ENCODE assay signal across 14 mouse cellular contexts in genomic region chr2:156963891-156964290, GRCm38 (mm10). TPM values are rescaled to one million over a fixed set of nuclear protein-coding genes. Genes with fewer than 3 reads are reported as not detected.
DNase-seq lines count a peak whose midpoint lies in the region.
"Had no signal": no experiment of that assay in that cellular context is flagged by ENCODE, and none has a peak within 500 bp of the region (broad histone marks: within the 10 kb centered on the region; RNA-seq: fewer than 3 reads in every experiment).

No protein-coding gene starts in this region.

- peak; percentile 23 for DNase-seq in adrenal gland, postnatal 14 days
- DNase-seq in adrenal gland, postnatal 4 days (ENCODE audit: low spot score in 2 of 2): no peak
- DNase-seq in ovary, adult 18-20 months (ENCODE audit: low spot score): peak; percentile 74
- no peak for DNase-seq in ovary, postnatal 10 days (ENCODE audit: low spot score)
- DNase-seq in testis, postnatal 10 days (ENCODE audit: low spot score): peak; percentile 48
- no peak for DNase-seq in frontal cortex, adult 2 months (ENCODE audit: extremely low spot score in 1 of 2, low spot score in 1 of 2)
- DNase-seq: cerebellum, adult 11 months; cerebellum, adult 2 months; cerebellum, adult 9-11 months; cerebellum, postnatal 25 days; forebrain, postnatal 0 days; gastrocnemius, postnatal 25 days; heart, adult 2 months; heart, postnatal 14 days had no signal

RNA-seq across cellular contexts. Expression of gene Ndrg3, which starts 28.0 kb away (rescaled TPM):
- total RNA-seq in adrenal gland, postnatal 14 days (2021): 53.4 and 64.4 TPM in 2 replicates
- 10 to 100 TPM; 47.2 to 47.9 TPM for total RNA-seq in adrenal gland, postnatal 4 days (2021)
- 439 and 512 TPM in 2 replicates for polyA plus RNA-seq in frontal cortex, adult 2 months (2012; rRNA removed)

RNA-seq across cellular contexts. Expression of gene Dsn1, which starts 43.1 kb away (rescaled TPM):
- total RNA-seq in adrenal gland, postnatal 14 days (2021): 8.3 and 9.2 TPM in 2 replicates
- total RNA-seq in adrenal gland, postnatal 4 days (2021): 10 to 100 TPM; 19.9 to 22.3 TPM
- polyA plus RNA-seq in frontal cortex, adult 2 months (2012; rRNA removed): 6.6 and 7.3 TPM in 2 replicates

Comparison
In these comparisons a context has a peak if more than half of its experiments do, and no peak if none do; other contexts are left out.
1. DNase-seq: peak in adrenal gland, postnatal 14 days (single experiment), ovary, adult 18-20 months (single experiment) and testis, postnatal 10 days (single experiment); none in adrenal gland, postnatal 4 days (0 of 2), ovary, postnatal 10 days (single experiment) and frontal cortex, adult 2 months (0 of 2).